Mouse (Mus musculus) heart, adult 18-20 months (tissue): ENCODE measurements around the gene Fam178b. TPM values are rescaled to one million over a fixed set of nuclear protein-coding genes. Genes with fewer than 3 reads are reported as not detected.

Experiments
- DNase-seq, 2 experiments: peaks; one replicate each; pipeline ENCODE4 v3.0.0; 2021 to 2022; ENCODE audit warnings: mixed read lengths in 1 of 2
- microRNA-seq, 2 experiments: library from miRNA; unstranded; fragments of <30 nt; microRNA quantifications; one replicate each; pipeline ENCODE4 v1.2.0; 2022
- total RNA-seq, 2 experiments: library from RNA; stranded (reverse); gene quantifications; 2 replicates each; pipeline ENCODE4 v1.2.3; 2021

Fam178b gene
- total RNA-seq, 2 experiments from 2014 or later: 0.42 TPM; not detected in 1

GRCm38 (mm10) chr1:36523332-36524013 is 159.5 kb downstream of the Fam178b start:
- DNase-seq: peak in 1 of 2 experiments; percentile 40

- no peak for DNase-seq
These were observed 160.8 kb downstream of the Fam178b start for GRCm38 (mm10) chr1:36522210-36522609.

GRCm38 (mm10) chr1:36519626-36520025 is 163.4 kb downstream of the Fam178b start:
- DNase-seq: no peak

GRCm38 (mm10) chr1:36518259-36518658 is 164.7 kb downstream of the Fam178b start:
- peak in 1 of 2 experiments; percentile 36 for DNase-seq

GRCm38 (mm10) chr1:36513718-36514117 is 169.3 kb downstream of the Fam178b start:
- no peak for DNase-seq

- DNase-seq: no peak
These were observed 169.7 kb downstream of the Fam178b start for GRCm38 (mm10) chr1:36513310-36513709.

GRCm38 (mm10) chr1:36512966-36513280 is 170.1 kb downstream of the Fam178b start:
- DNase-seq: no peak

Small RNAs within 50 kb of the gene (microRNA-seq; reads per million reads assigned to microRNA genes)
- gene Gm24133: 0 reads per million in 2 experiments

Other genes starting within 250 kb of the Fam178b start
- 10 to 100 TPM; 26.8 to 29.5 TPM for gene Lman2l, start 237.9 kb downstream of the Fam178b start, total RNA-seq
- 1 to 10 TPM; 3.8 to 4.3 TPM for gene Cnnm4, start 211.6 kb downstream of the Fam178b start, total RNA-seq
- gene Cnnm3, start 171.3 kb downstream of the Fam178b start, total RNA-seq: 10 to 100 TPM; 13.1 to 16.6 TPM
- gene Ankrd23, start 146.3 kb downstream of the Fam178b start, total RNA-seq: 100 to 1,000 TPM; 315 to 408 TPM
- 100 to 1,000 TPM; 174 to 267 TPM for gene Gm42417, start 143.8 kb downstream of the Fam178b start, total RNA-seq
- 1 to 10 TPM; 5.8 to 6.2 TPM for gene Ankrd39, start 135.7 kb downstream of the Fam178b start, total RNA-seq
- 10 to 100 TPM in 1 of 2 experiments, 1 to 10 TPM in 1; 9.2 to 10.4 TPM for gene Sema4c, start 124.8 kb downstream of the Fam178b start, total RNA-seq
- gene Cox5b, start 8.3 kb upstream of the Fam178b start, total RNA-seq: 1,000 to 10,000 TPM; 2,045 to 2,202 TPM
- not detected for gene 4933424G06Rik, start 27.0 kb upstream of the Fam178b start, total RNA-seq
- 100 to 1,000 TPM in 1 of 2 experiments, 10 to 100 TPM in 1; 93.8 to 101 TPM for gene Actr1b, start 31.2 kb upstream of the Fam178b start, total RNA-seq
- gene Zap70, start 78.6 kb upstream of the Fam178b start, total RNA-seq: 1 to 10 TPM in 1 of 2 experiments, under 1 TPM in 1; 0.27 to 2.0 TPM